Mouse (Mus musculus) MEL (cell line): ENCODE data around the gene Rfc4. TPM values are rescaled to one million over a fixed set of nuclear protein-coding genes. Genes with fewer than 3 reads are reported as not detected.

Source experiments
- DNase-seq: peaks from one replicate; pipeline ENCODE4 v3.0.0; 2011; ENCODE audit warnings: low read depth, low spot score
- H3K27ac ChIP-seq: 2 replicates; pipeline ENCODE4 v1.5.1; 2012; ENCODE audit warnings: low read depth, mild to moderate bottlenecking, control low read depth, low read length, moderate library complexity; ENCODE audit not compliant: control insufficient read depth
- H3K27me3 ChIP-seq, 2 experiments: fragments of 150-350 bp in 1 of 2; sonication (generic) in 1 of 2; 2 replicates each; pipeline ENCODE4 v1.6.1; 2012; ENCODE audit warnings: low read length in 2 of 2, mild to moderate bottlenecking in 2 of 2, improper control_type of control experiment in 1 of 2, moderate library complexity in 1 of 2; ENCODE audit not compliant: insufficient read depth in 2 of 2, control insufficient read depth in 1 of 2
- H3K36me3 ChIP-seq, 2 experiments: 2 replicates each; pipeline ENCODE4 v1.6.1; 2012 to 2014; ENCODE audit warnings: low read length in 2 of 2, improper control_type of control experiment in 1 of 2, inconsistent platforms in 1 of 2, mild to moderate bottlenecking in 1 of 2; ENCODE audit not compliant: insufficient read depth in 2 of 2, control insufficient read depth in 1 of 2
- H3K4me1 ChIP-seq, 2 experiments: fragments of 150-350 bp in 1 of 2; sonication (generic) in 1 of 2; 2 replicates each; pipeline ENCODE4 v1.6.1; 2012; ENCODE audit warnings: low read length in 2 of 2, improper control_type of control experiment in 1 of 2, mild to moderate bottlenecking in 1 of 2; ENCODE audit not compliant: insufficient read depth in 2 of 2, control insufficient read depth in 1 of 2
- H3K4me3 ChIP-seq, 2 experiments: fragments of 150-350 bp in 1 of 2; sonication (generic) in 1 of 2; 2 replicates each; pipeline ENCODE4 v1.5.1; 2012; ENCODE audit warnings: low read depth in 2 of 2, low read length in 2 of 2, mild to moderate bottlenecking in 2 of 2, moderate library complexity in 2 of 2, control low read depth in 1 of 2, improper control_type of control experiment in 1 of 2; ENCODE audit not compliant: control insufficient read depth in 1 of 2, insufficient read depth in 1 of 2
- H3K79me2 ChIP-seq: 2 replicates; pipeline ENCODE4 v1.6.1; 2012; ENCODE audit warnings: mild to moderate bottlenecking, low read length, moderate library complexity; ENCODE audit not compliant: control insufficient read depth, poor library complexity, insufficient read depth
- H3K9ac ChIP-seq: 2 replicates; pipeline ENCODE4 v1.6.1; 2012; ENCODE audit warnings: low read depth, mild to moderate bottlenecking, control low read depth, low read length, moderate library complexity; ENCODE audit not compliant: control insufficient read depth, poor library complexity, severe bottlenecking
- H3K9me3 ChIP-seq: fragments of 150-350 bp; sonication (generic); replicated peaks from 2 replicates; pipeline ENCODE4 v1.6.1; 2012; ENCODE audit warnings: mild to moderate bottlenecking, low read length, improper control_type of control experiment, moderate library complexity; ENCODE audit not compliant: insufficient read depth
- BHLHE40 ChIP-seq: IDR thresholded peaks from 2 replicates; pipeline ENCODE4 v1.6.1; 2012; ENCODE audit warnings: low read depth, mild to moderate bottlenecking, inconsistent platforms, low read length, improper control_type of control experiment, borderline replicate concordance
- E2F4 ChIP-seq: IDR thresholded peaks from 2 replicates; pipeline ENCODE4 v1.6.1; 2011; ENCODE audit warnings: low read depth, low read length, improper control_type of control experiment, borderline replicate concordance
- ETS1 ChIP-seq: IDR thresholded peaks from 2 replicates; pipeline ENCODE4 v1.6.1; 2012; ENCODE audit warnings: low read depth, mild to moderate bottlenecking, inconsistent platforms, low read length, improper control_type of control experiment, moderate library complexity
- GATA1 ChIP-seq: IDR thresholded peaks from 2 replicates; pipeline ENCODE4 v1.6.1; 2011; ENCODE audit warnings: low read depth, low read length, improper control_type of control experiment
- HCFC1 ChIP-seq: IDR thresholded peaks from 2 replicates; pipeline ENCODE4 v1.6.1; 2012; ENCODE audit warnings: low read depth, mild to moderate bottlenecking, inconsistent platforms, low read length, improper control_type of control experiment, moderate library complexity
- KAT2A ChIP-seq: conservative IDR thresholded peaks from 2 replicates; pipeline ENCODE4 v1.6.1; 2012; ENCODE audit warnings: low read depth, low read length, improper control_type of control experiment, inconsistent platforms
- MAFK ChIP-seq: IDR thresholded peaks from 2 replicates; pipeline ENCODE4 v1.6.1; 2011; ENCODE audit warnings: low read depth, mild to moderate bottlenecking, low read length, improper control_type of control experiment, borderline replicate concordance
- MXI1 ChIP-seq: IDR thresholded peaks from 2 replicates; pipeline ENCODE4 v1.6.1; 2011; ENCODE audit warnings: mild to moderate bottlenecking, low read depth, low read length, improper control_type of control experiment
- MYC ChIP-seq: IDR thresholded peaks from 2 replicates; pipeline ENCODE4 v1.6.1; 2011; ENCODE audit warnings: low read depth, mild to moderate bottlenecking, low read length, improper control_type of control experiment, moderate library complexity
- POLR2A ChIP-seq, 2 experiments: IDR thresholded peaks; 2 replicates each; pipeline ENCODE4 v1.6.1; 2011 to 2012; ENCODE audit warnings: low read length in 2 of 2, mild to moderate bottlenecking in 2 of 2, control low read depth in 1 of 2, improper control_type of control experiment in 1 of 2, low read depth in 1 of 2, moderate library complexity in 1 of 2; ENCODE audit not compliant: control insufficient read depth in 1 of 2, insufficient read depth in 1 of 2, poor library complexity in 1 of 2
- POLR2AphosphoS2 ChIP-seq: IDR thresholded peaks from 2 replicates; pipeline ENCODE4 v1.6.1; 2011; ENCODE audit warnings: low read length, improper control_type of control experiment
- POLR2AphosphoS5 ChIP-seq: IDR thresholded peaks from 2 replicates; pipeline ENCODE4 v1.6.1; 2012; ENCODE audit warnings: low read depth, borderline replicate concordance, mild to moderate bottlenecking, inconsistent platforms, low read length, moderate library complexity, mixed read lengths
- RAD21 ChIP-seq: IDR thresholded peaks from 2 replicates; pipeline ENCODE4 v1.6.1; 2011; ENCODE audit warnings: mild to moderate bottlenecking, low read depth, low read length, improper control_type of control experiment
- SIN3A ChIP-seq: IDR thresholded peaks from 2 replicates; pipeline ENCODE4 v1.6.1; 2012; ENCODE audit warnings: low read length, improper control_type of control experiment, inconsistent platforms
- TAL1 ChIP-seq: IDR thresholded peaks from 2 replicates; pipeline ENCODE4 v1.6.1; 2012; ENCODE audit warnings: mild to moderate bottlenecking, inconsistent platforms, low read length, moderate library complexity, mixed read lengths
- TBP ChIP-seq: IDR thresholded peaks from 2 replicates; pipeline ENCODE4 v1.8.0; 2011; ENCODE audit warnings: low read depth, low read length, improper control_type of control experiment
- UBTF ChIP-seq: IDR thresholded peaks from 2 replicates; pipeline ENCODE4 v1.6.1; 2012; ENCODE audit warnings: low read depth, mild to moderate bottlenecking, inconsistent platforms, low read length, improper control_type of control experiment, moderate library complexity, borderline replicate concordance; ENCODE audit not compliant: insufficient read depth
- USF2 ChIP-seq, 2 experiments: IDR thresholded peaks; 2 replicates each; pipeline ENCODE4 v1.6.1; 2011 to 2012; ENCODE audit warnings: improper control_type of control experiment in 2 of 2, low read length in 2 of 2, borderline replicate concordance in 1 of 2, inconsistent platforms in 1 of 2, low read depth in 1 of 2, mild to moderate bottlenecking in 1 of 2; ENCODE audit not compliant: insufficient read depth in 1 of 2
- ZC3H11A ChIP-seq: IDR thresholded peaks from 2 replicates; pipeline ENCODE4 v1.6.1; 2012; ENCODE audit warnings: low read depth, mild to moderate bottlenecking, inconsistent platforms, low read length, improper control_type of control experiment
- ZKSCAN1 ChIP-seq: IDR thresholded peaks from 2 replicates; pipeline ENCODE4 v1.6.1; 2012; ENCODE audit warnings: low read depth, mild to moderate bottlenecking, inconsistent platforms, low read length, improper control_type of control experiment, moderate library complexity
- ZMIZ1 ChIP-seq: IDR thresholded peaks from 2 replicates; pipeline ENCODE4 v1.6.1; 2012; ENCODE audit warnings: low read depth, mild to moderate bottlenecking, inconsistent platforms, low read length, improper control_type of control experiment, moderate library complexity
- polyA plus RNA-seq, 2 experiments: library from polyadenylated mRNA; stranded (reverse) in 1 of 2; unstranded in 1 of 2; fragments of >175 nt in 1 of 2; fragments of >200 nt in 1 of 2; gene quantifications; 2 replicates each; pipeline versions ENCODE4 v1.2.1 to v1.2.4; 2012; ENCODE audit warnings: low replicate concordance in 2 of 2, low read depth in 1 of 2; ENCODE audit not compliant: insufficient read length in 2 of 2, insufficient read depth in 1 of 2, missing spikeins in 1 of 2
- total RNA-seq: library from RNA; depleted of rRNA; stranded (reverse); fragments of 300-350 nt; gene quantifications from 2 replicates; pipeline ENCODE4 v1.2.3, GENCODE M21; 2012

The Rfc4 gene
- total and polyA plus RNA-seq, 3 experiments: 52.1 to 93.2 TPM; not detected in 1

DNA sequence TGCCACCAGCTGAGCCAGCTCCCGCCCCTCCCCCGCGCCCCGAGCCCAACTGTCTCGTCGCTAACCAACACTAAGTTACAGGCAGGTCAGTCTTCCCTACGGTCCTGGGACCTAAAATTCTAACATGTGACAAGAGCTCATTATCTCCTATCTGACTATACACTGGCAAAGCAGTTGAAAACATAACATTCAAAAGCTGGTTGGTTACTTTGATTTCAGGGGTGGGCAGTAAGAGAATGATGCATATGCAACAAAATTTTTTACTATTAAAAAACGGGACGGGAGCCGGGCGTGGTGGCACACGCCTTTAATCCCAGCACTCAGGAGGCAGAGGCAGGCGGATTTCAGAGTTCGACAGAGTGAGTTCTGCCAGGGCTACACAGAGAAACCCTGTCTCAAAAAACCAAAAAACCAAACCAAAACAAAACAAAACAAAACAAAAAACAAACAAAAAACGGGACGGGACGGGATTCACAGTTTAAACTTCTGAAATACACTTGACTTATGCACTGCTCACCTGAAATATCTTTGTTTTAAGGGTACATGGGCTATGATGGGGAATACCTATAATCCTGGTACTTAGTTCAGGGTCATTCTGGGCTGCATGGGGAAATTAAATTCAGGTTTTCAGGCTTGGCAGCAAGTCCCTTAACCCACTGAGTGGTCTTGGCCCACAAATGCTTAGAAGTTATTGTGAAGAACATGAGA, 24.3 kb downstream of the Rfc4 start:
- H3K36me3 ChIP-seq: peaks cover 0 to 14% of the 10 kb centered on the region in 2 experiments; a peak in 2 of 4 replicates

DNA sequence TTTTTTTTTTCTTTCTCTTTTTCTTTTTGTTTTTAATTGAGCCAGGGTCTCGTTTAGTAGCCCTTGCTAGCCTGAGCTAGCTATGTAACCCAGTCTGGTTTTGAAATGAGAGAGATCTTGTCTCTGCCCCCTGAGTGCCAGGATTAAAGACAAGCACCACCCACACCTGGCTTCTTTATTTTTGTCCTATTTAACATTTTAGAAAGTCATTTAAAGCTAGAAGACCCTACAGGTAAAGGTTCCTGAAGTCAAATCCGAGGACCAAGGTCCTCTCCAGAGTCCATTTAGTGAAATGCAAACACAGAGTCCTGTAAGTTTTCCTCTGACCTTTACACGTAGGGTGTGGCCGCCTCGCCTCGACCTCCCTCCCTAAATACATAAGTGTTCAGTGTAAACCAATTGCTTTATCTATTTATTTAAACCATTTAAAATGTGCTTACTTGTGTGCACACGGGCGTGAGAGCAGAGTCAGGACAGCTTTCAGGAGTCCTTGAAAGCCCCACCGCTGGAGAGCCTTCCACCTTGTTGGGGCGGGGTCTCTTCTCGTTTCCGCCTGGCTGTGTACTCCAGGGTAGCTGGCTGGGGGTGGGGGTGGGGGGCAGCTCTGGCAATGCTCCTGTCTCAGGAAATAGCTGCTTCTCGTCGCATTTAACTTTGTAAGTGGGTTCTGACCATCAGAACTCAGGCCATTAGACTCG, 25.0 kb downstream of the Rfc4 start:
- Histone ChIP-seq H3K27ac (peak overlapping the region; percentile 35; the same call in 1 of the 2 replicates), H3K36me3 (peaks cover 0 to 14% of the 10 kb centered on the region in 2 experiments; a peak in 2 of 4 replicates), H3K79me2 (peaks cover 6% of the 10 kb centered on the region), H3K9me3 (no peaks in the 10 kb centered on the region), H3K27me3 (no peaks in the 10 kb centered on the region), H3K4me1 (peaks cover 3 to 6% of the 10 kb centered on the region in 2 experiments; a peak in 3 of 4 replicates), H3K9ac (peak overlapping the region; percentile 58), H3K4me3 (peak overlapping the region; percentile 53 to 57)
- DNase-seq: no peak
- TF ChIP-seq ZC3H11A (no peak), POLR2AphosphoS5 (no peak), POLR2A (IDR thresholded peaks at IDR 0.05; ENCODE audit: control insufficient read depth in 1 of 2, insufficient read depth in 1 of 2, low read depth in 1 of 2, low read length in 2 of 2, poor library complexity in 1 of 2) (0 out of 4 replicates have a peak, but pooled peaks of 1 of the 2 experiments have one; percentile 15), GATA1 (no peak), ETS1 (no peak)

More for the DNA sequence above, 24.3 kb downstream of the Rfc4 start:
- H3K27me3 ChIP-seq: no peaks in the 10 kb centered on the region
- peak overlapping the region; percentile 31; the same call in 1 of the 2 replicates for H3K27ac ChIP-seq
- H3K9ac ChIP-seq: peak overlapping the region; percentile 58
- H3K4me3 ChIP-seq: peak overlapping the region; percentile 53 to 57
- H3K9me3 ChIP-seq: no peaks in the 10 kb centered on the region
- DNase-seq: peak; percentile 55
- peaks cover 13% of the 10 kb centered on the region for H3K79me2 ChIP-seq
- TF ChIP-seq ZMIZ1: no peak
- TF ChIP-seq HCFC1: no peak
- TF ChIP-seq KAT2A: no peak
- TF ChIP-seq ZKSCAN1: no peak
- peak; percentile 34; the same call in 1 of the 2 replicates for TF ChIP-seq MXI1
- H3K4me1 ChIP-seq: peaks cover 3 to 6% of the 10 kb centered on the region in 2 experiments; a peak in 3 of 4 replicates

DNA sequence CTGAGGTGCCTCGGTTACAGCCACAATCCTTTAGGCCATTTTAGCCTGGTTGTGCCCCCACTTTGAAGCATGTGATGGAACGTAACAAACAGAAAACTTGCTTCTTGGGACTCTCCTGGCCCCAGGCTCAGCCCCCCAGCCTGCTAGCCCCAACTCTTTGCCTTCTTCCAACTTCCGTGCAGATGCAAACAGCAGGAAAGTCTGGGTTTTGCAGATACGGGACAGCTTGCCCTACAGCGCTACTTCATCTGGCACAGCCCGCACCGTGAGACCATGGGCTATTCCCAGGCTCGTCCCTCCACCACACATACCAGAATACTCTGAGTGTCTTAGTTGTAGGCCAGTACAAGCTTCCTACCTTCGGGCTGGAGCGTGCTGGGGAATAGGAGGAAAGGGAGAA, 26.9 kb downstream of the Rfc4 start:
- H3K9me3 ChIP-seq: no peaks in the 10 kb centered on the region
- no peaks in the 10 kb centered on the region for H3K79me2 ChIP-seq
- no peak overlapping the region for H3K9ac ChIP-seq
- no peaks in the 10 kb centered on the region for H3K27me3 ChIP-seq
- no peak for DNase-seq
- H3K4me1 ChIP-seq: peaks cover 3 to 6% of the 10 kb centered on the region in 2 experiments; a peak in 3 of 4 replicates
- H3K27ac ChIP-seq: no peak overlapping the region
- peaks cover 0 to 6% of the 10 kb centered on the region in 2 experiments; a peak in 2 of 4 replicates for H3K36me3 ChIP-seq
- TF ChIP-seq BHLHE40 (no peak), GATA1 (no peak), MYC (no peak), TBP (no peak), ZMIZ1 (no peak), POLR2AphosphoS5 (no peak), POLR2A (IDR thresholded peaks at IDR 0.05; ENCODE audit: control insufficient read depth in 1 of 2, insufficient read depth in 1 of 2, low read depth in 1 of 2, low read length in 2 of 2, poor library complexity in 1 of 2) (no peak), HCFC1 (no peak), TAL1 (no peak), MXI1 (no peak), POLR2AphosphoS2 (no peak), E2F4 (no peak), SIN3A (no peak), MAFK (no peak), USF2 (IDR thresholded peaks at IDR 0.05; ENCODE audit: borderline replicate concordance in 1 of 2, insufficient read depth in 1 of 2, low read depth in 1 of 2, low read length in 2 of 2) (no peak), UBTF (no peak), RAD21 (no peak)
- H3K4me3 ChIP-seq: no peak overlapping the region
